23 mouse cellular contexts compared by ENCODE assay signal in the genomic region with DNA sequence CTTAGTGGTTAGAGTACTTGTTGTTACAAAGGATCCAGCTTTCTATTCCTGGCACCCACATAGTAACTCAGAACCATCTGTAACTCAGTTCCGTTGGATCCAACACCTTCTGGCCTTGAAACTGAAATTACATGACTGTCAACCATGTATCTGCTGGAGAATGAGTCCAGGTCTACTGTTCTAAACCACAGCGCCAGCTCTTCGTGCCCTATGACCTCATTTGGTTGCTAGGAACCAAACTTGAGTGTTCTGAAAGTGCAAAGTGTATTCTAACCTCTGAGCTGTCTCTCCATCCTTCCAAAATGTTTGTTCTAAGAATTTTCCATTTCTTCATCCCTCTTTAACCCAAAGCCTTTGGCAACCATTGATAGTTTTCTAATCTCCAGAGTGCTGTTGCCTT.
"Had no signal": no experiment of that assay in that cellular context is flagged by ENCODE, and none has a peak within 500 bp of the region (broad histone marks: within the 10 kb centered on the region; RNA-seq: fewer than 3 reads in every experiment).

No protein-coding gene starts in this region.

- H3K27ac ChIP-seq: heart, embryonic 10.5 days; heart, embryonic 13.5 days; heart, embryonic 15.5 days; hindbrain, embryonic 13.5 days; hindbrain, embryonic 15.5 days; hindbrain, postnatal 0 days; kidney, postnatal 0 days; limb, embryonic 13.5 days; limb, embryonic 15.5 days; liver, embryonic 12.5 days; liver, embryonic 14.5 days had no signal

- ATAC-seq: forebrain, postnatal 0 days; hindbrain, postnatal 0 days; intestine, embryonic 16.5 days; liver, embryonic 12.5 days had no signal

- H3K27me3 ChIP-seq: heart, embryonic 13.5 days; heart, embryonic 15.5 days; hindbrain, embryonic 13.5 days; hindbrain, embryonic 15.5 days; limb, embryonic 13.5 days; limb, embryonic 15.5 days; liver, embryonic 12.5 days had no signal

- H3K4me2 ChIP-seq: heart, embryonic 13.5 days; heart, embryonic 15.5 days; hindbrain, embryonic 13.5 days; hindbrain, embryonic 15.5 days; limb, embryonic 13.5 days; limb, embryonic 15.5 days; liver, embryonic 12.5 days had no signal

- DNase-seq: forebrain, postnatal 0 days; gastrocnemius, postnatal 14 days; gastrocnemius, postnatal 36 days; heart, adult 18-20 months; heart, postnatal 14 days; heart, postnatal 36 days; kidney, adult 11 months; kidney, adult 2 months; kidney, postnatal 14 days; layer of hippocampus, postnatal 36 days; left cerebral cortex, postnatal 4 days had no signal

- H3K9me3 ChIP-seq: heart, embryonic 10.5 days; heart, embryonic 13.5 days; heart, embryonic 15.5 days; hindbrain, embryonic 13.5 days; hindbrain, embryonic 15.5 days; limb, embryonic 13.5 days; limb, embryonic 15.5 days; liver, embryonic 12.5 days had no signal

- H3K9ac ChIP-seq: forebrain, postnatal 0 days; heart, embryonic 13.5 days; heart, embryonic 15.5 days; hindbrain, embryonic 13.5 days; hindbrain, embryonic 15.5 days; limb, embryonic 13.5 days; limb, embryonic 15.5 days; liver, embryonic 12.5 days; liver, embryonic 14.5 days had no signal

- H3K4me1 ChIP-seq: heart, embryonic 10.5 days; heart, embryonic 13.5 days; heart, embryonic 15.5 days; hindbrain, embryonic 13.5 days; hindbrain, embryonic 15.5 days; limb, embryonic 13.5 days; limb, embryonic 15.5 days had no signal

- H3K4me3 ChIP-seq: heart, embryonic 10.5 days; heart, embryonic 13.5 days; heart, embryonic 15.5 days; hindbrain, embryonic 13.5 days; hindbrain, embryonic 15.5 days; limb, embryonic 13.5 days; limb, embryonic 15.5 days; liver, embryonic 12.5 days had no signal
